Mouse (Mus musculus) cerebellum, adult 9-10 months (tissue): Measurements from ENCODE around the gene Tas2r135.
A peak's percentile ranks its signal among the peaks of the same experiment; 100 is the strongest.

Experiments used
- DNase-seq: peaks from one replicate; pipeline ENCODE4 v3.0.0; 2022

The Tas2r135 gene

GRCm38 (mm10) chr6:42405134-42405533 lies at the start of gene Tas2r135:
Gene Tas2r135, plus strand, starts transcription at chr6:42405434.
- DNase-seq, result no peak

- no peak for DNase-seq
Measured at GRCm38 (mm10) chr6:42355794-42356600, 49.2 kb upstream of the Tas2r135 start.

GRCm38 (mm10) chr6:42356913-42357312 lies 48.3 kb upstream of the Tas2r135 start:
- DNase-seq, result no peak

DNA sequence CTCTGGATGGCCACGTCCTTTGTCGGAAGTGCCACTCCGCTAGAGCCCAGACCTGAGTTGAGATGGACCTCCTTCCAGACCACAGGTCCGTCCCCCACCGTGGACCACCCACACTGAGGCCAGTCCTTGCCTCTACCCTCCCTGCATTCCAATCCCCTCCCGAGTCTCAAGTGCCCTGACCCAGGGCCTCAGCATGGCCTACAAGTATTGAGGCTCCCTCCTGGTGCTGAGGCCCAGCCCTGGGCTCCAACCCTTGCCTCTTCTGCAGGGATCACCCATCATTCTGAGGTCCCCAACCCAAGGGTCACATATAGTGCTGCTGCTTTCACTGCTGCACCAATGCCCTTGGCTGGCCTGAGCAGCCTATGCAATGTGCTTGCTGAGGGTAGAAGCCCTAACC lies 47.3 kb upstream of the Tas2r135 start:
- DNase-seq, result no peak

DNA sequence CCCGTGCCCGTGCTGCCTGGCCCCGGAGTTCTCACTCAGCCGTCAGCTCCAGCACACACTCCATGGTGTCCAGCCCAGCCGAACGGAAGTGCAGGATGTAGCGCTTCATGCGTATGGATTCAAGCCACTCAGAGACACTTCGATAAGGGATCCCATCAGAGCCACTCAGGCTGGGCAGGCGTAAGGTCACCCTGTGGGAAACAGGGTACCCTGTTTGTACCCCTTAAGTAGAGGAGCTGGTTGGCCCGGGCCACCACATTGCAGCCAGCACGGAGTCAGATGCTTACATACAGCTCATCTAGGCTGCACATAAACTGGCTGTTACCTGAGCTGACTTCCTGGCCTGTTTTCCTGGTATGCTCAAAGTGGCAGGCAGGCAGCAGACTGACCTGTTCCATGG lies 46.3 kb upstream of the Tas2r135 start:
- no peak for DNase-seq

GRCm38 (mm10) chr6:42359364-42360147 lies 45.7 kb upstream of the Tas2r135 start:
- no peak for DNase-seq

- no peak for DNase-seq
Measured at GRCm38 (mm10) chr6:42360231-42360840, 44.9 kb upstream of the Tas2r135 start.

GRCm38 (mm10) chr6:42361041-42361895 lies 44.0 kb upstream of the Tas2r135 start:
- no peak for DNase-seq

DNA sequence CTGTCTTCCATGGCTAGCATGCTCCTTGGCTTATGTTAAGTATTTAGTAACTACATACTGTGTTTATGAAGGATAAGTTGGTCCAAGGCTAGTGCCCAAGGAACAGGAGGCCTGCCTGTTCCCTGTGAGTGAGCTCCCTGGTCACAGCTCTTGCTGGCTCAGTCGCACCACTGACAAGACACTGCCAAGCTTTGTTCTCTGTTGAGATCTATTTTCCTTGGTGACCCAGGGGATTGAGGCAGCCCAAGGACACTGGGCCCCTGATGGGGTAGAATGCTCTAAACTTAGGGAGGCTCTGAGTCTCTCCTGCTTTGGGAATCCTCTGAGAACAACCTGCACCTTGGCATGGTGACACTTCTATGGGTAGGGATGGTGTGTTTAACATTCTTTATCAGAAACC lies 43.2 kb upstream of the Tas2r135 start:
- no peak for DNase-seq

DNA sequence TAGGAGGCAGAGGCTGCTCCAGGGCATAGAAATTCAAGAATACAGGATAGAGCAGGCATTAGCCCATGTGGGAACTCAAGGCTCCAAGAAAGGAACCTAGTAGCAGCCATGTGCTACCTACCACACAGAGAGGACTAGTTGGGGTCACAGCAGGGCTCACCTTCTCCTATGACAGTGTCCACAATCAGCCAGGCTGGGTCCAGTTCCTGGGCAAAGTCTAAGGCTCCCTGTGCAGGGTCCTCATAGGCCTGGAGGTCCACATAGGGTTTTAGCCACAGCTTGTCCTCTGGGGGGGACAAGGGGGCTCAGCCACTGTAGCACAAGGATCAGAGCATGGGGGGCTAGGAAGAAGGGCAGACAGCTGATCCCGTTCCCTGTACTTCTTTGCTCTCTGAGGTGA lies 42.7 kb upstream of the Tas2r135 start:
- no peak for DNase-seq

- DNase-seq, result no peak
Measured at GRCm38 (mm10) chr6:42362974-42363373, 42.3 kb upstream of the Tas2r135 start.

DNA sequence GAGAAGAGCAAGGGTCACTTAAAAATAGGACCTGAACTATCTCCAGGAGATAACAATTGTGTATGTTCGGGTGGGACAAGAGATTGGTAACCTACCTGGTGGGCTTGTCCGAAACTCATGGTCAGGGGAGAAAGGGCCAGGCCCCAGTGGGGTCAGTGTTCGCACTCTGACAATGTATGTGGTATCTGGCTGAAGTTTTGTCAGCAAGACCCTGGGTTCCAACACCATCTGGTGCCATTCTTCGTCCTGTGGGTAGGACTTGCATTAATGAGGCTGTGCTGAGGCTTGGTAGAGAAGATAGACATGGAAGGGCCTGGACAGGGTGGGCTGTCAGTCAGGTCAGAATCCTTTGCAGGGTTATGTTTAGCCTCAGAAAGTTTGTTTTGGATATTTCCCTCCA lies 41.2 kb upstream of the Tas2r135 start:
- no peak for DNase-seq

DNA sequence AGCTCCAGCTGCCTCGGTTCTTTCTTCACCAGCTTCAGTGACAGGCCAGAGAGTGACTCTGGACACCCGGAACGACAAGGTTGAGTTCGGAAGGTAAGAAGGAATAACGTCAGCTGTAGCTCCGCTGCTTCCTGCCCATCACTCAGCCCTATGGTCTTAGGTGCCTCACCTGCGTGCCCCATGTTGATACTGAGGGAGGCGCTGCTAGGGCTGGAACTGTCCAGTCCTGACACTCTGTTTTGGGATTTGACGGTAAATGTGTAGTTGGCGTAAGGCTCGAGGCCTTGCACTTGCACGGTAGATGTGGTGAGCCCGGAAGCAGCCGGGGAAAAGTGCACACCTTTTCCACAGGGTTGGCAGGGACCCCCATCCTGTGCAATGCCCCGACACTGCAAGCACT lies 40.6 kb upstream of the Tas2r135 start:
- DNase-seq, result no peak

DNA sequence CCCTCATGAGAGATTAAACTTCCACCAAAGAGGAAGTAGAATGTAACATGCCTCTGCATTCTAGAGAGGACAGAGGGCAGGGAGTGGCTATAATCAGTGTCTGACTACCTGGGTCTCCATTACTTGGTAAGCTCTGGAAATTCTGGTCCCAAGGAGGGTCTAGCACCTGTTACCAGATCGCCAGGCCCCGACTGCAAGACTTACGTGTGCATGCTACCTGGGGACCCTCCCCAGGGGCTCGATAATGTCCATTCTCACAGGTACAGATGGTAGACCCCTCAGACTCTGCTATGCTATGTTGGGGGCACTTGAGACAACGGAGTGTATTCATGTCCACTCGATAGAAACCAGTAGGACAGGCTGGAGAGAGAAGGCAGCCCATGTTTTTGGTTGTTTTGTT lies 40.0 kb upstream of the Tas2r135 start:
- no peak for DNase-seq

- DNase-seq, result no peak
Measured at GRCm38 (mm10) chr6:42369870-42370269, 35.4 kb upstream of the Tas2r135 start.

DNA sequence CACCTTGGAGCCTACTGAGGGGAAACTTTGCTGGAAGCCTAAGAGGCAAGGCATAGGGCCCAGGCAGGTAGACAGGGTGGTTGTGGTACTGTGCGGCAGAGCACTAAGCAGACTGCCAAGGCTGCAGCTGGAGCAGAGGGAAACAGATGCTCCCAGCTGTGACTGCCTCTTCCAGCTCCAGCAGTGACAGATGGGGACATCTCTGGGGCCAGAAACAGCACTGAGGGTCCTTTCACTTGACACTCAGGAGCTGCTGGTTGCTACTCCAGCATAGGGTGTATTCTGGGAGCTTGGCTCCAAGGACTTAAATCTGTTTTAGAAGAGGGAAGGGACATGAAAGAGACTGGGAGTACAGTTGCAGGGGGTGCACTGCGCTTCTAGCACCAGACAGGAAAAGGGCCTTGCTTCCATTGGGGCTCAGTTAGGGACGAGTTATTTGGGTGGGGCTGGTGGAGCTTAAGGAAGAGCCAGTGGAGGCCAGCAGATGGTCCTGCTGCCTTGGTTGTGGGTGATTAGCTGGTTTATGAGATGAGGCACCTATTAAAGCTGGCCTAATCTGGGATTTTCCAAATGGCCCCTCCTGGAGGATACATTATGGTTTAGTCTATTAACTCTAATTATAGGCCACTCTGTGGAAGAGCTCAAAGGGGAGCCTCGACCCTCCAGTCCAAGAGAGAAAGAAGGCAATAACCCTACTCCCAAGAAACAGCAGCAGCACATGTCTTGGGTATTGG lies 34.4 kb upstream of the Tas2r135 start:
- no peak for DNase-seq

DNA sequence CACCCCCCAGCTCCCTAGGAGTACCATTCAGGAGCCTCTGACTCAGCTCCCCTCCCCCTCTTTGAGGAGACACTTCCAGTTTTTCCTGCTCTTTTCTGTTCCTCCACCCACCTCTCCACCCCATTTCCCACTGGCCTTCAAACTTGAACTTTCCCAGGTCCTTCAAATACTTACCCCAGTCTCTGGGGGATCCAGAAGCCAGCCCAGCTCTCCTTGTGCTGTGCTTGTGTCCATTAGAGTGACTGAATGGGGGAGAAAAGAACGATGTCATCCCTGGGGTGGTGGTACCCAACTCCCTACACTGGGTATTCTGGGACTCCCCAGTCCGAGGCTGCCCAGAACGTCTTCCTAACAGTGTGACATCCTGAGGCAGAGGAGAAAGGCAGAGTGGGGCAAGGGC lies 33.2 kb upstream of the Tas2r135 start:
- no peak for DNase-seq

- no peak for DNase-seq
Measured at GRCm38 (mm10) chr6:42372421-42372815, 32.8 kb upstream of the Tas2r135 start.

- DNase-seq, result peak; percentile 74
Measured at GRCm38 (mm10) chr6:42372816-42373547, 32.3 kb upstream of the Tas2r135 start, which contains the start of gene Epha1. Gene Epha1, minus strand, starts transcription at chr6:42373268.

DNA sequence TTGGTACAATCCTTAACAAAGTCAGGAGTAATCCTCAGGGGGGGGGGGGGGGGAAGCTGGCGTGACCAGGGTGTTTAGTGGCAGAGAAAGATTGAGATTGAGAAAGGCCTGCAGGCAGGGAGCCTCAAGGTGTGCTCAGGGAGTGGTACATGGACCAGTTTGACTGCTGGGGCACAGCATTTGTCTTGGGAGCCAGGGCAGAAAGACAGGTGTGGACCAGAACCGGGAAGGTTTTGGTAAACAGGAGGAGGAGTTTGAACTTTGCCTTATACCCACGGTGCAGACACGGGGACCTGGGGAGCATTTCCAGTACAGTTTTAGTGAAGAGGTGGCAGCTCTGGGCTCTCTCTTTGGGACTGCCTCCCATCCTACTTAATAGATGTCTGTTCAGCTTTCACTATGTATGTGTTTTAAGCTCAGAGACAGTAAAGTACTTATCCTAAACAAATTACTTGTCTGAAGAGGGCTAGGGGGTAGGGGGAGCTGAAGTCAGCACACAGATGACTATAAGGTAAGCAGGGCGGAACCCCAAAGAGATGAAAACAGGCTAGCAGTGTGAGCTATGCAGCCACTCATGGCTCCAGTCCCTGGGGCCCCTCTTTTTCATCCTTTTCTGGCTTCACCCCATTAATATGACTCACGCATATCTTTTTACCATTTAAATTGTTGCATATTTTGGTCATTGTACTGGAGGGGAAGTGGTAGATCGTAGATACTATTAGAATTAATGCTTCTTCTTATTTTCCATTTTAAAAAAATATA lies 31.4 kb upstream of the Tas2r135 start:
- no peak for DNase-seq

GRCm38 (mm10) chr6:42374701-42375100 lies 30.5 kb upstream of the Tas2r135 start:
- DNase-seq, result no peak
